Mouse (Mus musculus) heart, adult 2 months (tissue): ENCODE measurements at regions not wholly inside any gene's neighbourhood (a gene's known extent, or its start where the extent isn't known, plus 50 kb on each side); places are given as distances from the start of the nearest gene placed in this dataset.

Source experiments
- DNase-seq, 2 experiments: peaks; one replicate each; pipeline ENCODE4 v3.0.0; 2021
- H3K27ac ChIP-seq: fragments of 200-600 bp; 2 replicates; pipeline ENCODE4 v1.8.1; 2022
- H3K27me3 ChIP-seq: fragments of 200-500 bp; 2 replicates; pipeline ENCODE4 v1.6.1; 2012; ENCODE audit warnings: mild to moderate bottlenecking, low read length, inconsistent platforms, mixed read lengths; ENCODE audit not compliant: control insufficient read depth, insufficient read depth
- H3K36me3 ChIP-seq: fragments of 200-500 bp; 2 replicates; pipeline ENCODE4 v1.6.1; 2012; ENCODE audit warnings: low read length, inconsistent platforms; ENCODE audit not compliant: control insufficient read depth, insufficient read depth
- H3K4me1 ChIP-seq: fragments of 200-500 bp; 2 replicates; pipeline ENCODE4 v1.6.1; 2011; ENCODE audit warnings: low read length; ENCODE audit not compliant: control insufficient read depth, insufficient read depth
- H3K4me3 ChIP-seq: fragments of 200-600 bp; 2 replicates; pipeline ENCODE4 v1.8.1; 2022
- H3K79me2 ChIP-seq: fragments of 200-500 bp; replicated peaks from 2 replicates; pipeline ENCODE4 v1.6.1; 2012; ENCODE audit warnings: mild to moderate bottlenecking, inconsistent platforms, low read length, moderate library complexity, mixed read lengths; ENCODE audit not compliant: control insufficient read depth, insufficient read depth
- H3K9ac ChIP-seq: fragments of 200-500 bp; 2 replicates; pipeline ENCODE4 v1.6.1; 2012; ENCODE audit warnings: low read depth, mild to moderate bottlenecking, control low read depth, inconsistent platforms, low read length, mixed read lengths
- CTCF ChIP-seq: fragments of 200-600 bp; IDR thresholded peaks from 2 replicates; pipeline ENCODE4 v1.8.1; 2022; ENCODE audit warnings: antibody characterized with exemption, mild to moderate bottlenecking, moderate library complexity
- EP300 ChIP-seq: fragments of 200-500 bp; IDR thresholded peaks from 2 replicates; pipeline ENCODE4 v1.6.1; 2011; ENCODE audit warnings: low read depth, low read length, control low read depth; ENCODE audit not compliant: insufficient read depth
- POLR2A ChIP-seq: fragments of 200-500 bp; IDR thresholded peaks from 2 replicates; pipeline ENCODE4 v1.6.1; 2011; ENCODE audit warnings: mild to moderate bottlenecking, low read depth, low read length, control low read depth; ENCODE audit not compliant: insufficient read depth
- WGBS: fragments of 180-500 bp; shearing (Covaris S2); methylation state at CpG from one replicate; pipeline ENCODE4 v1.1.7; 2018; 5-methylcytosine and 5-hydroxymethylcytosine counted together
- intact Hi-C: fragments of 180-260 bp; cut with DNase I; formaldehyde crosslinking; loops from one replicate; pipeline ENCODE4 v1.15.1; 2025

DNA sequence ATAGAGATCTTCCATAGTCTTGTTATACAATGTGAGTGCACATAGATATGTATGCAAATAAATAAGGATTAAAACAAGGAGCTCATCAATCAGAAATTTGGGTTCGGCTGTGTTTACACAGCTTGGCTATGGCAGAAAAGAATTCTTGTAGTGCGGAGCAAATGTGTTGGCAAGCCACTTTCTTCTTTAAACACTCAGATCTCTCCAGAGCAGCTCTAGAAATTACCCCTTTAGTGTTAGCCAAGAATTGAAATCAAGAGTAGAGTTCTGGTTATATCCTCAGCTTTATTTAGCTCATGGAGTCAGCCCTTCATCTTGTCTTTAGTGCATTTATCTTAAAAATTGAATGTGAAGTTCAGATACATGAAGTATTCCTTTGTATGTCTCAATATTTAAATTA is 164.5 kb upstream of the Fam84a start:
- TF ChIP-seq CTCF (no peak), EP300 (no peak), POLR2A (no peak)
- WGBS, result 62% methylated on average over 2 of the region's 2 CpGs

DNA sequence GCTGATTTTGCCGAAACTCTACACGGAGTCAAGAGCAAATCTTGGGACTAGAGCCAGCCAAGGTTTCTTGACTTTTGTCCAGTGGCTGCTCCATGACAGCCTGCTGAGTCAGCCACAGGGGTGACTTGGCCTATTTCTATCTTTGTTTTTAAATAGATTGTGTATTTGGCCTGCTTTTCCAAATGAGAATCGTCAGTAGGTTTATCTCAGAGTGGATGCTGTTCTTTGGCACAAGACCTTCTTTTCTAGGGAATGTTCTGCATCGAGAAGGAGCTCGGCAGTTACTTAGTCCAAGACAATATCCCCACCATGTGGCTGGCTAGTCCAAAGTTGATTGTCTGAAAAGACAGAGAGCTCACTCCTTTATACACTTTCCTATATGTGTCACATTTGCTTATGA is 163.9 kb upstream of the Fam84a start:
- no peaks in the 10 kb centered on the region for H3K36me3 ChIP-seq
- H3K27me3 ChIP-seq, result no peaks in the 10 kb centered on the region
- peak; percentile 4 to 11 for DNase-seq
- no peak overlapping the region for H3K4me3 ChIP-seq
- no peaks in the 10 kb centered on the region for H3K79me2 ChIP-seq
- no peak for TF ChIP-seq EP300
- TF ChIP-seq CTCF, result peak; percentile 71
- H3K27ac ChIP-seq, result no peak overlapping the region
- WGBS, result 7% methylated on average over 5 of the region's 5 CpGs
- H3K9ac ChIP-seq, result no peak overlapping the region
- H3K4me1 ChIP-seq, result no peaks in the 10 kb centered on the region; the same call in 1 of the 2 replicates
- intact Hi-C loops, result loop anchor here (1.0 kb wide), 2 partner anchors 165 to 471 kb away; no protein-coding TSS in a partner anchor

More for the DNA sequence above, 164.5 kb upstream of the Fam84a start:
- Histone ChIP-seq H3K27me3 (no peaks in the 10 kb centered on the region), H3K79me2 (no peaks in the 10 kb centered on the region), H3K4me1 (no peaks in the 10 kb centered on the region; the same call in 1 of the 2 replicates), H3K9ac (no peak overlapping the region), H3K27ac (no peak overlapping the region), H3K4me3 (no peak overlapping the region), H3K36me3 (no peaks in the 10 kb centered on the region)
- intact Hi-C loops, result loop anchor here (1.0 kb wide), 2 partner anchors 166 to 472 kb away; no protein-coding TSS in a partner anchor
- DNase-seq, result no peak

DNA sequence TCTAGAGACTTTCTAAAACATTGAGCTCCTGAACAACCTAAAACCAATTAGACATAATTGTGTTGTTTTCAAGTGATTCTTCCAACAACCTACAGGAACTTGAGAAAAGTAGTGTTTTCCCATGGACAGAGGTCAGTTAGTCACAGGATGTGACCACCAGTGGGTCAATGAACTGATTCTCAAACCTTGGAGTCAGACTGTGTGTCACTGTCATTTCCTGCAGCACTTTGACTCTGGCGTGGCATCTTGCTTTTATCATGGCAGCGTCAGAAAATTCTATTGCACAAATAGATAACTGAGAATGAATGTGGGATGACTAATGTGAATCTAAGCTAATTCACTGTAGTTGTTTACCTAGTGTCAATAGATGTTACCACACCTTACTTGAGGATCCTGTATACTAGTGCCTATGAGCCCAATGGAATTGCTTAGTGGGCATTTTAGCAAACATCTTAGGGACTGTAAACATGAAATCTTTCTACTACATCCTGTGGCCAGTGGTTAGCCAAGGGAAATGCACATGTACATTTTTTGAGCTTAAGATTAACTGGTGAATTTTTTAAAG is 150.6 kb upstream of the Fam84a start:
- WGBS, result 26% methylated on average over 2 of the region's 2 CpGs
- Histone ChIP-seq H3K79me2 (no peaks in the 10 kb centered on the region), H3K4me1 (no peaks in the 10 kb centered on the region), H3K36me3 (no peaks in the 10 kb centered on the region), H3K27ac (no peak overlapping the region), H3K9ac (no peak overlapping the region), H3K4me3 (no peak overlapping the region), H3K27me3 (no peaks in the 10 kb centered on the region)
- TF ChIP-seq POLR2A (no peak), CTCF (no peak), EP300 (no peak)
- intact Hi-C loops, result no loop called here
- no peak for DNase-seq

DNA sequence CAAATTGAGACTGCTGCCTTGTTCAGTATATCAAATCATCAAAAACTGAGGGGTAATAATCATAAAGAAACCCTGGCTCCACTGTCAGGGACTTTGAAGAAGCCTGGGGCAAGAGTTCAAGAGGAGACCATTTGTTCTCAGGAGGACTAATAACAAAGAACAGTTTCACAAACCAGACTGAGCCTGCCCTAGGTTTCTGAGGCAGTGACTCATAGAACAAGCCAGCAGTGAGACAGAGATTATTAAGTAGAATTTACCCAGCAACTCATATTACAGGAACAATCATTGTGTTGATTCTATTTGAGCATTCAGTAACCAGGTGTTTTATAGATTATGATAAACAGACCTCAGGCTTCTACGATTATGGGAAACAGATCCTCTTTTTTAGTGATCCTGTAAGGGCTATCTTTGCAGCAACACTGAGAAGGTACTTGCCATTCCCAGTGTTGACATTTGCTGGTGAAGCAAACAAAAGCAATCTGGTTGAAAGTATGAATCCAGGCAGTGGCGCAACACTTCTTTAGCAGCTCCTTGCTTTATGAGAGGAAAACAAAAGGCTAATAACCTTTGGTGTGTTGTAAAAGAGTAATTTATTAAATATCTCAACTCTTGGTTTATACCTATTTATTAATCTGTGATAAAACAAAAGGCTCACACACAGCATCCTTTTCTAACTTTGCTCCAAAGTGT is 150.0 kb upstream of the Fam84a start:
- intact Hi-C loops, result no loop called here
- no peak for DNase-seq
- Histone ChIP-seq H3K27ac (no peak overlapping the region), H3K4me1 (no peaks in the 10 kb centered on the region), H3K9ac (no peak overlapping the region), H3K4me3 (no peak overlapping the region), H3K79me2 (no peaks in the 10 kb centered on the region), H3K27me3 (no peaks in the 10 kb centered on the region), H3K36me3 (no peaks in the 10 kb centered on the region)
- no peak for TF ChIP-seq EP300
- no peak for TF ChIP-seq POLR2A
- no peak for TF ChIP-seq CTCF
- WGBS, result 62% methylated on average over 2 of the region's 2 CpGs

DNA sequence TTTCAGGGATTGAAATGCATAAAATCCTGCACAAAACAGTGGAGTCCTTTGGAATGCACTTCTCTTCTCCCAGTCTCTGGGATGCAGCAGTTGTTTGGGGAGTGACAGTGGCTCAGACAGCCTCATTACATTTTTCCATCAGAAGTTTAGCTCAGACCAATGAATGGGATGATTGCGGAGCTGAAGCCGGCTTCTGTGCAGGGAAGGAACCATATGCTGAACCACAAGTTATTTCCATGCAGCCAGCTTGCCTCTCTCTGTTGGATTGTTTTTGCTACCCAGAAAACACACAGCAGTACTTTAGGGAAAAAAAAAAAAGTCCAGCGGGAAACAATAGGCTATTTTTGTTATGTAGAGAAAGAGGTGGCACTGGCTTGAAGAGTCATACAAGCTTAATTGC is 140.2 kb upstream of the Fam84a start:
- Histone ChIP-seq H3K27me3 (no peaks in the 10 kb centered on the region), H3K4me1 (no peaks in the 10 kb centered on the region), H3K79me2 (no peaks in the 10 kb centered on the region), H3K36me3 (no peaks in the 10 kb centered on the region), H3K27ac (no peak overlapping the region), H3K4me3 (no peak overlapping the region), H3K9ac (no peak overlapping the region)
- no peak for DNase-seq
- TF ChIP-seq POLR2A, result no peak
- no peak for TF ChIP-seq EP300
- no peak for TF ChIP-seq CTCF
- intact Hi-C loops, result no loop called here
- WGBS, result 49% methylated on average over 3 of the region's 3 CpGs

DNA sequence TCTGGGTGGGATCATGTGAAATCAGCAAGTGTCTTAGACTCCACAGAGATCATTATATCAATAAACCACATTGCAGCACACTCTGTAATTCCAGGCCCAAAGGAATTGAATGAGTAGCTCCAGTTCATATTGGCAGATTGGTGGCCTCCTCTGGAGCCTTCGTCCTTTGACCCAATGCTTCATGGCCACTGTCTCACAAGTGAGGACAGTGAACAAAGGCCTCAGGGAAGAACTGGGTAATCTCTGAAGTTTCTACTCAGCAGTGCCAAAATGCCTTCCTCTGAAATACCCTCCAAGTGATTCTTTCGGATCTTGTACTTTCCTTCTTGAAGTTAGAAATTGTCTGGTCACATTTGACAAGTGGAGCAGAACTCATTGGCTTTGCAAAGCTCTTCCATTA is 135.8 kb upstream of the Fam84a start:
- DNase-seq, result no peak
- whole genome bisulfite sequencing, result 88% methylated on average over 2 of the region's 2 CpGs
- Histone ChIP-seq H3K4me1 (no peaks in the 10 kb centered on the region), H3K4me3 (no peak overlapping the region), H3K27ac (no peak overlapping the region), H3K9ac (no peak overlapping the region), H3K27me3 (no peaks in the 10 kb centered on the region), H3K79me2 (no peaks in the 10 kb centered on the region), H3K36me3 (no peaks in the 10 kb centered on the region)
- no peak for TF ChIP-seq EP300
- no peak for TF ChIP-seq CTCF
- intact Hi-C loops, result no loop called here
